Mouse (Mus musculus) liver, embryonic 16.5 days (tissue): ENCODE measurements around the gene Caln1. TPM values are rescaled to one million over a fixed set of nuclear protein-coding genes. Genes with fewer than 3 reads are reported as not detected.

ENCODE experiments used
- ATAC-seq: fragments of 200-750 bp; cut with Nextera tagmentation; 2 replicates; pipeline ENCODE4 v1.8.0; 2017; ENCODE audit warnings: low read depth, mild to moderate bottlenecking, moderate number of reproducible peaks, moderate library complexity
- H3K27ac ChIP-seq: fragments of 300-500 bp; sonication (generic); 2 replicates; pipeline ENCODE4 v1.5.1; 2014; ENCODE audit warnings: mild to moderate bottlenecking, low read length
- H3K27me3 ChIP-seq: fragments of 300-500 bp; sonication (generic); 2 replicates; pipeline ENCODE4 v1.6.1; 2014; ENCODE audit warnings: low read depth, low read length, mixed read lengths; ENCODE audit not compliant: control insufficient read depth, insufficient read depth
- H3K36me3 ChIP-seq: fragments of 300-500 bp; sonication (generic); 2 replicates; pipeline ENCODE4 v1.6.1; 2014; ENCODE audit warnings: mild to moderate bottlenecking; ENCODE audit not compliant: control insufficient read depth, insufficient read depth
- H3K4me1 ChIP-seq: fragments of 300-500 bp; sonication (generic); 2 replicates; pipeline ENCODE4 v1.6.1; 2014; ENCODE audit warnings: low read depth, low read length, mixed read lengths; ENCODE audit not compliant: control insufficient read depth
- H3K4me2 ChIP-seq: fragments of 300-500 bp; sonication (generic); 2 replicates; pipeline ENCODE4 v1.6.1; 2014; ENCODE audit warnings: low read depth, low read length, mixed read lengths
- H3K4me3 ChIP-seq: fragments of 300-500 bp; sonication (generic); 2 replicates; pipeline ENCODE4 v1.5.1; 2014; ENCODE audit warnings: low read depth, mild to moderate bottlenecking, low read length
- H3K9ac ChIP-seq: fragments of 300-500 bp; sonication (generic); 2 replicates; pipeline ENCODE4 v1.6.1; 2014; ENCODE audit warnings: low read depth, low read length
- H3K9me3 ChIP-seq: fragments of 300-500 bp; sonication (generic); replicated peaks from 2 replicates; pipeline ENCODE4 v1.6.1; 2016; ENCODE audit warnings: low read length; ENCODE audit not compliant: control insufficient read depth
- WGBS: fragments of 180-500 bp; shearing (Covaris S2); extraction: QIAGEN DNeasy Blood & Tissue Kit; methylation state at CpG from one replicate; pipeline ENCODE4 v1.1.7; 2014; ENCODE audit not compliant: insufficient replicate concordance; 5-methylcytosine and 5-hydroxymethylcytosine counted together
- polyA plus RNA-seq: library from polyadenylated mRNA; unstranded; fragments of >200 nt; fragmentation: Nextera tagmentation; extraction: Ambion mirVana; gene quantifications from 2 replicates; pipeline ENCODE4 v1.2.1, GENCODE M21; 2015

The Caln1 gene
- polyA plus RNA-seq, 1 experiment from 2014 or later, result not detected

- Histone ChIP-seq H3K36me3 (no peaks in the 10 kb centered on the region), H3K27me3 (no peaks in the 10 kb centered on the region), H3K9ac (no peak overlapping the region), H3K27ac (no peak overlapping the region), H3K4me3 (no peak overlapping the region), H3K4me2 (no peak overlapping the region), H3K9me3 (no peaks in the 10 kb centered on the region; the same call in 1 of the 2 replicates), H3K4me1 (no peaks in the 10 kb centered on the region)
- ATAC-seq, result no peak
- WGBS, result 59% methylated on average over 3 of the region's 3 CpGs
Observed at GRCm38 (mm10) chr5:130875391-130875790, 506.1 kb downstream of the Caln1 start.

GRCm38 (mm10) chr5:130880331-130880730 is 511.1 kb downstream of the Caln1 start:
- no peak for ATAC-seq
- H3K4me2 ChIP-seq, result no peak overlapping the region
- no peaks in the 10 kb centered on the region; the same call in 1 of the 2 replicates for H3K9me3 ChIP-seq
- no peaks in the 10 kb centered on the region for H3K27me3 ChIP-seq
- H3K4me3 ChIP-seq, result no peak overlapping the region
- no peak overlapping the region for H3K9ac ChIP-seq
- no peaks in the 10 kb centered on the region for H3K36me3 ChIP-seq
- H3K4me1 ChIP-seq, result no peaks in the 10 kb centered on the region
- no peak overlapping the region for H3K27ac ChIP-seq
- 68% methylated on average over 5 of the region's 5 CpGs for WGBS

- Histone ChIP-seq H3K27me3 (no peaks in the 10 kb centered on the region), H3K36me3 (no peaks in the 10 kb centered on the region), H3K4me2 (no peak overlapping the region), H3K4me3 (no peak overlapping the region), H3K9ac (no peak overlapping the region), H3K27ac (no peak overlapping the region), H3K9me3 (no peaks in the 10 kb centered on the region; the same call in 1 of the 2 replicates), H3K4me1 (no peaks in the 10 kb centered on the region)
- ATAC-seq, result no peak
- 53% methylated on average over 5 of the region's 5 CpGs for WGBS
Observed at GRCm38 (mm10) chr5:130891735-130892134, 522.5 kb downstream of the Caln1 start.

GRCm38 (mm10) chr5:130895991-130896390 is 526.7 kb downstream of the Caln1 start:
- Histone ChIP-seq H3K4me3 (no peak overlapping the region), H3K27me3 (no peaks in the 10 kb centered on the region), H3K4me2 (no peak overlapping the region), H3K9ac (no peak overlapping the region), H3K9me3 (no peaks in the 10 kb centered on the region; the same call in 1 of the 2 replicates), H3K27ac (no peak overlapping the region), H3K4me1 (no peaks in the 10 kb centered on the region), H3K36me3 (no peaks in the 10 kb centered on the region)
- no peak for ATAC-seq
- WGBS, result 76% methylated on average over 3 of the region's 3 CpGs

Other genes with a start within 250 kb of the Caln1 start
- gene Kctd7, start 224.6 kb upstream of the Caln1 start, polyA plus RNA-seq, result 5.7 and 7.0 TPM in 2 replicates
- 20.9 and 23.1 TPM in 2 replicates for gene Rabgef1, start 197.7 kb upstream of the Caln1 start, polyA plus RNA-seq
- gene Tmem248, start 152.4 kb upstream of the Caln1 start, polyA plus RNA-seq, result 21.8 and 24.0 TPM in 2 replicates
- 45.6 and 50.8 TPM in 2 replicates for gene Sbds, start 113.9 kb upstream of the Caln1 start, polyA plus RNA-seq
- gene Tyw1, start 113.8 kb upstream of the Caln1 start, polyA plus RNA-seq, result 9.5 and 10.3 TPM in 2 replicates
- gene A330070K13Rik, start 15.2 kb downstream of the Caln1 start, polyA plus RNA-seq, result not detected in 2 replicates